Mouse (Mus musculus) activated CD4-positive, CD25-positive, alpha-beta regulatory T cell, adult 4 months (primary cell): ENCODE measurements around the gene Gpx2. TPM values are rescaled to one million over a fixed set of nuclear protein-coding genes. Genes with fewer than 3 reads are reported as not detected.

Experiments
- ATAC-seq: one replicate; pipeline ENCODE4 v1.8.0; 2017
- polyA plus RNA-seq, 2 experiments: library from polyadenylated mRNA; unstranded; fragments of 100-300 nt; shearing (Covaris generic); gene quantifications; one replicate each; pipeline ENCODE4 v1.2.1; 2017

Gpx2 gene
- polyA plus RNA-seq: not detected

GRCm38 (mm10) chr12:76795350-76795749 is at the start of gene Gpx2:
TSS of gene Gpx2 (minus strand) at chr12:76795554.
- ATAC-seq: no peak

GRCm38 (mm10) chr12:76844346-76845061 is 49.1 kb upstream of the Gpx2 start:
- ATAC-seq: peak; percentile 92

- no peak for ATAC-seq
Measured at GRCm38 (mm10) chr12:76840081-76840480, 44.7 kb upstream of the Gpx2 start.

GRCm38 (mm10) chr12:76839298-76839697 is 43.9 kb upstream of the Gpx2 start:
- ATAC-seq: no peak

- no peak for ATAC-seq
Measured at GRCm38 (mm10) chr12:76837844-76838650, 42.7 kb upstream of the Gpx2 start.

GRCm38 (mm10) chr12:76837101-76837843 is 41.9 kb upstream of the Gpx2 start:
- ATAC-seq: peak; percentile 95

- no peak for ATAC-seq
Measured at GRCm38 (mm10) chr12:76832704-76833103, 37.4 kb upstream of the Gpx2 start.

GRCm38 (mm10) chr12:76825283-76825682 is 29.9 kb upstream of the Gpx2 start:
- no peak for ATAC-seq

GRCm38 (mm10) chr12:76822651-76823041 is 27.3 kb upstream of the Gpx2 start, which contains the start of gene Rab15:
TSS of gene Rab15 (minus strand) at chr12:76822908.
- no peak for ATAC-seq

GRCm38 (mm10) chr12:76822002-76822650 is 26.8 kb upstream of the Gpx2 start:
- peak; percentile 19 for ATAC-seq

GRCm38 (mm10) chr12:76820615-76821014 is 25.3 kb upstream of the Gpx2 start:
- ATAC-seq: no peak

GRCm38 (mm10) chr12:76819816-76820215 is 24.5 kb upstream of the Gpx2 start:
- no peak for ATAC-seq

GRCm38 (mm10) chr12:76818908-76819307 is 23.6 kb upstream of the Gpx2 start:
- no peak for ATAC-seq

GRCm38 (mm10) chr12:76818120-76818519 is 22.8 kb upstream of the Gpx2 start:
- no peak for ATAC-seq

GRCm38 (mm10) chr12:76817176-76817575 is 21.8 kb upstream of the Gpx2 start:
- no peak for ATAC-seq

GRCm38 (mm10) chr12:76816720-76817119 is 21.4 kb upstream of the Gpx2 start:
- ATAC-seq: no peak

- ATAC-seq: no peak
Measured at GRCm38 (mm10) chr12:76814120-76814519, 18.8 kb upstream of the Gpx2 start.

GRCm38 (mm10) chr12:76813543-76813942 is 18.2 kb upstream of the Gpx2 start:
- no peak for ATAC-seq

GRCm38 (mm10) chr12:76811006-76811405 is 15.7 kb upstream of the Gpx2 start:
- no peak for ATAC-seq

GRCm38 (mm10) chr12:76810491-76810890 is 15.1 kb upstream of the Gpx2 start:
- no peak for ATAC-seq

GRCm38 (mm10) chr12:76807796-76808195 is 12.4 kb upstream of the Gpx2 start:
- no peak for ATAC-seq

GRCm38 (mm10) chr12:76805056-76805811 is 9.9 kb upstream of the Gpx2 start:
- ATAC-seq: no peak
